Mouse (Mus musculus) T-cell, adult 2 months (primary cell): Measurements from ENCODE around the gene Rbm26.

Source experiments
- DNase-seq: peaks from one replicate; pipeline ENCODE4 v3.0.0; 2022; ENCODE audit warnings: low spot score

Rbm26 gene

GRCm38 (mm10) chr14:105085332-105085993 is 91.7 kb downstream of the Rbm26 start:
- DNase-seq = no peak

GRCm38 (mm10) chr14:105084757-105085330 is 92.3 kb downstream of the Rbm26 start:
- no peak for DNase-seq

GRCm38 (mm10) chr14:105084106-105084505 is 93.0 kb downstream of the Rbm26 start:
- DNase-seq = no peak

GRCm38 (mm10) chr14:105074776-105075175 is 102.4 kb downstream of the Rbm26 start:
- no peak for DNase-seq

- no peak for DNase-seq
Observed at GRCm38 (mm10) chr14:105074376-105074775, 102.8 kb downstream of the Rbm26 start.

- DNase-seq = no peak
Observed at GRCm38 (mm10) chr14:105071010-105071509, 106.1 kb downstream of the Rbm26 start.

GRCm38 (mm10) chr14:105070258-105071009 is 106.7 kb downstream of the Rbm26 start:
- DNase-seq = no peak

- no peak for DNase-seq
Observed at GRCm38 (mm10) chr14:105068060-105068459, 109.1 kb downstream of the Rbm26 start.

- DNase-seq = no peak
Observed at GRCm38 (mm10) chr14:105064243-105064642, 112.9 kb downstream of the Rbm26 start.

- no peak for DNase-seq
Observed at GRCm38 (mm10) chr14:105061230-105061629, 115.9 kb downstream of the Rbm26 start.

- DNase-seq = no peak
Observed at GRCm38 (mm10) chr14:105057934-105058333, 119.2 kb downstream of the Rbm26 start.
